Mouse (Mus musculus): ENCODE data around the gene Esr1. TPM values are rescaled to one million over a fixed set of nuclear protein-coding genes. Genes with fewer than 3 reads are reported as not detected.

The Esr1 gene
- polyA plus RNA-seq, 2 experiments, result 0.79 to 1.1 TPM

GRCm38 (mm10) chr10:4972026-4972425 is 360.6 kb downstream of the Esr1 start:
- no peak overlapping the region for H3K4me3 ChIP-seq (replicated peaks; ENCODE audit: low read length)
- no peak overlapping the region for H3K9ac ChIP-seq (ENCODE audit: low read depth, low read length, severe bottlenecking)
- H3K4me1 ChIP-seq (ENCODE audit: control insufficient read depth, insufficient read depth, low read length), result peaks cover 6% of the 10 kb centered on the region; the same call in 1 of the 2 replicates
- TF ChIP-seq POLR2A (IDR thresholded peaks at IDR 0.05; ENCODE audit: borderline replicate concordance, extremely low read depth, insufficient read depth, insufficient read length), result no peak
- no peak for ATAC-seq (ENCODE audit: low FRiP score, low read depth)
- DNase-seq (ENCODE audit: low spot score), result no peak
- 46% methylated on average over 2 of the region's 2 CpGs for WGBS
- H3K9me3 ChIP-seq (ENCODE audit: control insufficient read depth, low read length), result no peaks in the 10 kb centered on the region
- H3K36me3 ChIP-seq (ENCODE audit: control insufficient read depth, insufficient read depth, low read length), result no peaks in the 10 kb centered on the region
- H3K27ac ChIP-seq (replicated peaks; ENCODE audit: low read depth, low read length), result no peak overlapping the region
- no peak overlapping the region for H3K4me2 ChIP-seq (replicated peaks; ENCODE audit: low read depth, low read length, severe bottlenecking)
- no peaks in the 10 kb centered on the region for H3K27me3 ChIP-seq (ENCODE audit: control insufficient read depth, insufficient read depth, low read length)

- Histone ChIP-seq H3K4me1 (ENCODE audit: control insufficient read depth, insufficient read depth, low read length) (peaks cover 6% of the 10 kb centered on the region; the same call in 1 of the 2 replicates), H3K4me3 (replicated peaks; ENCODE audit: low read length) (no peak overlapping the region), H3K27me3 (ENCODE audit: control insufficient read depth, insufficient read depth, low read length) (no peaks in the 10 kb centered on the region), H3K27ac (replicated peaks; ENCODE audit: low read depth, low read length) (no peak overlapping the region), H3K9me3 (ENCODE audit: control insufficient read depth, low read length) (no peaks in the 10 kb centered on the region), H3K36me3 (ENCODE audit: control insufficient read depth, insufficient read depth, low read length) (no peaks in the 10 kb centered on the region), H3K4me2 (replicated peaks; ENCODE audit: low read depth, low read length, severe bottlenecking) (no peak overlapping the region), H3K9ac (ENCODE audit: low read depth, low read length, severe bottlenecking) (no peak overlapping the region)
- no peak for ATAC-seq (ENCODE audit: low FRiP score, low read depth)
- 93% methylated on average over 4 of the region's 4 CpGs for WGBS
- no peak for DNase-seq (ENCODE audit: low spot score)
- no peak for TF ChIP-seq POLR2A (IDR thresholded peaks at IDR 0.05; ENCODE audit: borderline replicate concordance, extremely low read depth, insufficient read depth, insufficient read length)
These were observed 362.9 kb downstream of the Esr1 start for GRCm38 (mm10) chr10:4974246-4974645.

DNA sequence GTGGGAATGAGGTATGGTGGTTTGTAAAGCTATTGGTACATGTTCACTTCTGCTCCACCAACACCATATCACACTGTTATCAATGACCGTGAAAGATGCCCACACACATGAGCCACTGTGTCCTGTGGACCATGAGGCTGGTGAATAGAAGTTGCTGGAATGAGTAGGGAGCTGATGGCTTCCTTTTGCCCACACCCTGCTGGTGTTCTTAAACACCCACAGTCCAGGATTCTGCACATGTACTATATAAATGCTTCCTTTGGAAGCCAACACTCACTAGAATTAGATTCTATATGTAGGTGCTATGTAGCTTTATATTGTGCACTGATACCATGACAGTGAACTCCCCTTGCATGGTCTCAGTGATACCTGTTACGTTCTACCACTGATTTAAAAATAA is 365.2 kb downstream of the Esr1 start:
- Histone ChIP-seq H3K9me3 (ENCODE audit: control insufficient read depth, low read length) (no peaks in the 10 kb centered on the region), H3K9ac (ENCODE audit: low read depth, low read length, severe bottlenecking) (no peak overlapping the region), H3K4me1 (ENCODE audit: control insufficient read depth, insufficient read depth, low read length) (peaks cover 6% of the 10 kb centered on the region; the same call in 1 of the 2 replicates), H3K27me3 (ENCODE audit: control insufficient read depth, insufficient read depth, low read length) (no peaks in the 10 kb centered on the region), H3K36me3 (ENCODE audit: control insufficient read depth, insufficient read depth, low read length) (no peaks in the 10 kb centered on the region), H3K4me2 (replicated peaks; ENCODE audit: low read depth, low read length, severe bottlenecking) (no peak overlapping the region), H3K27ac (replicated peaks; ENCODE audit: low read depth, low read length) (no peak overlapping the region), H3K4me3 (replicated peaks; ENCODE audit: low read length) (no peak overlapping the region)
- DNase-seq (ENCODE audit: low spot score) (no peak), ATAC-seq (ENCODE audit: low FRiP score, low read depth) (no peak)
- no peak for TF ChIP-seq POLR2A (IDR thresholded peaks at IDR 0.05; ENCODE audit: borderline replicate concordance, extremely low read depth, insufficient read depth, insufficient read length)
- 84% methylated on average over 2 of the region's 2 CpGs for WGBS

DNA sequence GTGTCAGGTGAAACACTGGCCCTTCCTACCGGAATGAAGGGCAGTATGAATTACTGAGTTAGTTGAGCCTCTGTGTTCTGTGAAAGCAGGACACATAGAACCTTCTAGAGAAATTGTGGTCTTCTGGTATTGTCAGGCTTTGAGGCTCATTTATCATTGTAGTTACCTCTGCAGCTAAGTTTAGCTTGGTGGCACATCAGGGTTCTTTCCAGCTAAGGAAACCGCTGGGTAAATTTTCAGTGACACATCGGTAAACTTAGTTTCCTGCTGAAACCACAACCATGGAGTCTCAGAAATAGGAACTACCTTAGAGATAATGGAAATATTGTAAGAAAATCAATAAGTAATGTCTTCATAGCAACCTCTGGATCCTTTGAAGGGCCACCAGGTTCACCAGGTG is 366.0 kb downstream of the Esr1 start:
- ATAC-seq (ENCODE audit: low FRiP score, low read depth), result no peak
- 94% methylated on average over 3 of the region's 3 CpGs for WGBS

GRCm38 (mm10) chr10:4983919-4984318 is 372.5 kb downstream of the Esr1 start:
- TF ChIP-seq POLR2A (IDR thresholded peaks at IDR 0.05; ENCODE audit: borderline replicate concordance, extremely low read depth, insufficient read depth, insufficient read length), result no peak

More for the DNA sequence above, 366.0 kb downstream of the Esr1 start:
- H3K27ac ChIP-seq (replicated peaks; ENCODE audit: low read depth, low read length), result no peak overlapping the region
- no peaks in the 10 kb centered on the region for H3K27me3 ChIP-seq (ENCODE audit: control insufficient read depth, insufficient read depth, low read length)
- no peak for DNase-seq (ENCODE audit: low spot score)
- H3K36me3 ChIP-seq (ENCODE audit: control insufficient read depth, insufficient read depth, low read length), result no peaks in the 10 kb centered on the region
- no peaks in the 10 kb centered on the region for H3K9me3 ChIP-seq (ENCODE audit: control insufficient read depth, low read length)
- H3K4me1 ChIP-seq (ENCODE audit: control insufficient read depth, insufficient read depth, low read length), result peaks cover 4% of the 10 kb centered on the region; the same call in 1 of the 2 replicates
- no peak overlapping the region for H3K9ac ChIP-seq (ENCODE audit: low read depth, low read length, severe bottlenecking)
- no peak overlapping the region for H3K4me2 ChIP-seq (replicated peaks; ENCODE audit: low read depth, low read length, severe bottlenecking)
- no peak for TF ChIP-seq POLR2A (IDR thresholded peaks at IDR 0.05; ENCODE audit: borderline replicate concordance, extremely low read depth, insufficient read depth, insufficient read length)
- no peak overlapping the region for H3K4me3 ChIP-seq (replicated peaks; ENCODE audit: low read length)

DNA sequence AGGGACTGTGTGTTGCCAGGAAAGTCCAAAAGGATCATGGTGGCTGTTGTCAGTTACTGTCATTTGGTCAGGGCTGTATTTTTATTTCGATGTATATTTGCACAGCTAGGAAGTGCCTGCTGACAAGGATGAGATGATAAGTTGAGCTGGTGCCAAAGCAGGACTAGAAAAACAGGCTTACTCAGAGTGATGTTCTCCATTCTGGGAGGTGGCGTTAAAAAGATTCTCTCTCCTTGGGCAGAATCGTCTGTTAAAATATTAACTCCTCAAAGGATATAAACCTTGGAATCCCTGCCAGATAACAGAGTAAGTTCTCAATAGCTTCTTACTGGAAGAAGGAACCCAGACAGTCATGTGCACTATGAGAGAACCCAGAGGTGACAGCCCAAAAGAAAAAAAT is 382.4 kb downstream of the Esr1 start:
- Histone ChIP-seq H3K36me3 (ENCODE audit: control insufficient read depth, insufficient read depth, low read length) (no peaks in the 10 kb centered on the region), H3K9ac (ENCODE audit: low read depth, low read length, severe bottlenecking) (no peak overlapping the region), H3K4me2 (replicated peaks; ENCODE audit: low read depth, low read length, severe bottlenecking) (no peak overlapping the region), H3K27me3 (ENCODE audit: control insufficient read depth, insufficient read depth, low read length) (no peaks in the 10 kb centered on the region), H3K4me1 (ENCODE audit: control insufficient read depth, insufficient read depth, low read length) (no peaks in the 10 kb centered on the region), H3K27ac (replicated peaks; ENCODE audit: low read depth, low read length) (no peak overlapping the region), H3K9me3 (ENCODE audit: control insufficient read depth, low read length) (no peaks in the 10 kb centered on the region), H3K4me3 (replicated peaks; ENCODE audit: low read length) (no peak overlapping the region)
- DNase-seq (ENCODE audit: low spot score) (peak; percentile 30), ATAC-seq (ENCODE audit: low FRiP score, low read depth) (no peak)
- TF ChIP-seq POLR2A (IDR thresholded peaks at IDR 0.05; ENCODE audit: borderline replicate concordance, extremely low read depth, insufficient read depth, insufficient read length), result no peak
- WGBS, result 73% methylated on average over 3 of the region's 3 CpGs

More at GRCm38 (mm10) chr10:4983919-4984318, 372.5 kb downstream of the Esr1 start:
- Histone ChIP-seq H3K9ac (ENCODE audit: low read depth, low read length, severe bottlenecking) (no peak overlapping the region), H3K9me3 (ENCODE audit: control insufficient read depth, low read length) (no peaks in the 10 kb centered on the region), H3K36me3 (ENCODE audit: control insufficient read depth, insufficient read depth, low read length) (no peaks in the 10 kb centered on the region), H3K27me3 (ENCODE audit: control insufficient read depth, insufficient read depth, low read length) (no peaks in the 10 kb centered on the region), H3K4me2 (replicated peaks; ENCODE audit: low read depth, low read length, severe bottlenecking) (no peak overlapping the region), H3K4me3 (replicated peaks; ENCODE audit: low read length) (no peak overlapping the region), H3K4me1 (ENCODE audit: control insufficient read depth, insufficient read depth, low read length) (no peaks in the 10 kb centered on the region), H3K27ac (replicated peaks; ENCODE audit: low read depth, low read length) (no peak overlapping the region)
- no peak for DNase-seq (ENCODE audit: low spot score)
- 86% methylated on average over 2 of the region's 2 CpGs for WGBS
- ATAC-seq (ENCODE audit: low FRiP score, low read depth), result no peak

All from limb, embryonic 14.5 days (tissue).